ENCODE assay signal across 19 mouse cellular contexts in genomic region chr15:27492734-27493133, GRCm38 (mm10). TPM values are rescaled to one million over a fixed set of nuclear protein-coding genes. Genes with fewer than 3 reads are reported as not detected.
DNase-seq lines count a peak whose midpoint lies in the region; TF ChIP-seq lines count a peak whose summit lies in the region.
"Had no signal": no experiment of that assay in that cellular context is flagged by ENCODE, and none has a peak within 500 bp of the region (broad histone marks: within the 10 kb centered on the region; RNA-seq: fewer than 3 reads in every experiment).

No protein-coding gene starts in this region.

- peak overlapping the region; percentile 73 for H3K27ac ChIP-seq in heart, adult 2 months
- H3K27ac ChIP-seq in liver, adult 2 months (replicated peaks; ENCODE audit: insufficient read depth, low read depth, low read length), result no peak overlapping the region
- H3K27ac ChIP-seq: embryonic facial prominence, embryonic 10.5 days; embryonic facial prominence, embryonic 12.5 days; forebrain, embryonic 13.5 days; forebrain, embryonic 15.5 days had no signal

- no peak overlapping the region for H3K4me3 ChIP-seq in heart, adult 2 months
- H3K4me3 ChIP-seq in liver, adult 2 months (ENCODE audit: insufficient read depth, low read depth, low read length), result no peak overlapping the region
- H3K4me3 ChIP-seq: embryonic facial prominence, embryonic 10.5 days; embryonic facial prominence, embryonic 12.5 days; forebrain, embryonic 13.5 days; forebrain, embryonic 15.5 days had no signal

- H3K4me1 ChIP-seq in heart, adult 2 months (ENCODE audit: control insufficient read depth, insufficient read depth, low read length), result peaks cover 16% of the 10 kb centered on the region
- H3K4me1 ChIP-seq in liver, adult 2 months (ENCODE audit: control insufficient read depth, insufficient read depth, low read length), result peaks cover 26% of the 10 kb centered on the region

- 77% methylated on average over 1 of the region's 1 CpGs for WGBS in heart, adult 2 months
- 92% methylated on average over 1 of the region's 1 CpGs for whole genome bisulfite sequencing in liver, adult 2 months

- TF ChIP-seq POLR2A in heart, adult 2 months (IDR thresholded peaks at IDR 0.05; ENCODE audit: insufficient read depth, low read depth, low read length), result no peak
- TF ChIP-seq POLR2A in liver, adult 2 months (IDR thresholded peaks at IDR 0.05; ENCODE audit: extremely low read depth, insufficient read depth, low read length), result no peak

- no peak for DNase-seq in heart, adult 2 months
- DNase-seq in heart, postnatal 14 days, result no peak
- DNase-seq in liver, adult 2 months (ENCODE audit: extremely low read depth, low read depth, low spot score), result peak; percentile 30
- no peak for DNase-seq in liver
- peak; percentile 51 for DNase-seq in retina, postnatal 1 day
- no peak for DNase-seq in retina, embryonic 14.5 days (ENCODE audit: low spot score)
- peak; percentile 64 for DNase-seq in yolk sac, embryonic 10.5 days (ENCODE audit: low spot score)
- DNase-seq in layer of hippocampus, adult 9-10 months (ENCODE audit: low spot score), result no peak
- DNase-seq: adrenal gland, adult 8-10 months; adrenal gland, postnatal 36 days; cerebellum, adult 11-12 months; cerebellum, adult 9-10 months; cerebellum, postnatal 10 days; cerebellum, postnatal 25 days; forebrain, postnatal 0 days had no signal

- H3K36me3 ChIP-seq in heart, adult 2 months (ENCODE audit: control insufficient read depth, insufficient read depth, low read length), result peaks cover 6% of the 10 kb centered on the region; the same call in 1 of the 2 replicates
- no peaks in the 10 kb centered on the region for H3K36me3 ChIP-seq in liver, adult 2 months (ENCODE audit: control insufficient read depth, insufficient read depth, low read length)
- H3K36me3 ChIP-seq: embryonic facial prominence, embryonic 10.5 days; embryonic facial prominence, embryonic 12.5 days; forebrain, embryonic 15.5 days had no signal

- intact Hi-C loops in heart, adult 2 months (cut with DNase I), result no loop called here
- intact Hi-C loops in heart, postnatal 14 days (cut with DNase I), result no loop called here

- TF ChIP-seq CTCF in heart, adult 2 months (IDR thresholded peaks at IDR 0.05), result no peak
- TF ChIP-seq CTCF in liver, adult 2 months (IDR thresholded peaks at IDR 0.05; ENCODE audit: low read depth, low read length), result no peak

- H3K27me3 ChIP-seq in heart, adult 2 months (ENCODE audit: control insufficient read depth, insufficient read depth, low read length), result no peaks in the 10 kb centered on the region
- H3K27me3 ChIP-seq in liver, adult 2 months (ENCODE audit: control insufficient read depth, insufficient read depth, low read length), result no peaks in the 10 kb centered on the region
- H3K27me3 ChIP-seq: embryonic facial prominence, embryonic 12.5 days; forebrain, embryonic 13.5 days; forebrain, embryonic 15.5 days had no signal

- no peak overlapping the region for H3K9ac ChIP-seq in heart, adult 2 months (ENCODE audit: low read depth, low read length)
- no peak overlapping the region for H3K9ac ChIP-seq in liver, adult 2 months (ENCODE audit: low read depth, low read length)
- H3K9ac ChIP-seq: embryonic facial prominence, embryonic 12.5 days; forebrain, embryonic 13.5 days; forebrain, embryonic 15.5 days; forebrain, postnatal 0 days had no signal

- TF ChIP-seq EP300 in heart, adult 2 months (IDR thresholded peaks at IDR 0.05; ENCODE audit: insufficient read depth, low read depth, low read length), result no peak

- H3K79me2 ChIP-seq in heart, adult 2 months (replicated peaks; ENCODE audit: control insufficient read depth, insufficient read depth, low read length), result no peaks in the 10 kb centered on the region
- peaks cover 10% of the 10 kb centered on the region for H3K79me2 ChIP-seq in liver, adult 2 months (ENCODE audit: control insufficient read depth, insufficient read depth, low read length)

RNA-seq across cellular contexts. Expression of gene Ank, which starts 26.3 kb away (rescaled TPM):
- total RNA-seq in heart, adult 2 months (2021), result 100 to 1,000 TPM; 196 to 225 TPM
- polyA plus RNA-seq in heart, adult 2 months (2012; rRNA removed), result 176 and 318 TPM in 2 replicates
- 100 to 1,000 TPM; 176 to 186 TPM for total RNA-seq in heart, postnatal 14 days (2021)
- total RNA-seq in liver, adult 2 months (2014; rRNA removed), result 12.3 and 12.6 TPM in 2 replicates
- 22.6 and 25.3 TPM in 2 replicates for polyA plus RNA-seq in liver, adult 2 months (2012; rRNA removed)

Comparison
In these comparisons a context has a peak if more than half of its experiments do, and no peak if none do; other contexts are left out.
1. DNase-seq: peak in liver, adult 2 months (single experiment), retina, postnatal 1 day (single experiment) and yolk sac, embryonic 10.5 days (single experiment); none in heart, adult 2 months (0 of 2), heart, postnatal 14 days (0 of 2), liver (single experiment), retina, embryonic 14.5 days (single experiment) and layer of hippocampus, adult 9-10 months (single experiment).
2. RNA of gene Ank, which starts 26.3 kb away (total RNA-seq): 196 to 225 TPM in heart, adult 2 months and 176 to 186 TPM in heart, postnatal 14 days; 12.3 to 12.6 TPM in liver, adult 2 months; every median in the first group is over 10 times any median in the second.